Mouse (Mus musculus) ES-Bruce4 (cell line): Measurements from ENCODE around the gene Ptov1.

ENCODE experiments used
- CTCF ChIP-seq: IDR thresholded peaks from one replicate; pipeline ENCODE4 v1.8.1; 2011; ENCODE audit warnings: low read depth, low read length
- EP300 ChIP-seq: IDR thresholded peaks from 2 replicates; pipeline ENCODE4 v1.6.1; 2011; ENCODE audit warnings: low read depth, low read length; ENCODE audit not compliant: insufficient read depth
- POLR2A ChIP-seq: IDR thresholded peaks from one replicate; pipeline ENCODE4 v1.8.1; 2011; ENCODE audit warnings: low read length; ENCODE audit not compliant: insufficient read depth

- no peak for TF ChIP-seq EP300
- no peak for TF ChIP-seq POLR2A
- TF ChIP-seq CTCF, result no peak
These were observed 13.4 kb upstream of the Ptov1 start for GRCm38 (mm10) chr7:44883036-44883435.
